Mouse (Mus musculus) midbrain, postnatal 0 days (tissue): ENCODE data around the gene Prdm13. TPM values are rescaled to one million over a fixed set of nuclear protein-coding genes. Genes with fewer than 3 reads are reported as not detected.

ENCODE experiments used
- ATAC-seq: fragments of 200-750 bp; cut with Nextera tagmentation; 2 replicates; pipeline ENCODE4 v1.8.0; 2017; ENCODE audit warnings: moderate number of reproducible peaks, mild to moderate bottlenecking, moderate TSS enrichment, moderate library complexity; ENCODE audit not compliant: low FRiP score
- DNase-seq: peaks from one replicate; pipeline ENCODE4 v3.0.0-alpha.2; 2015; ENCODE audit warnings: low spot score
- H3K27ac ChIP-seq: fragments of 300-500 bp; sonication (generic); 2 replicates; pipeline ENCODE4 v1.5.1; 2014; ENCODE audit warnings: low read depth, mild to moderate bottlenecking, low read length, mixed read lengths
- H3K27me3 ChIP-seq: fragments of 300-500 bp; sonication (generic); 2 replicates; pipeline ENCODE4 v1.6.1; 2014; ENCODE audit warnings: low read length, control low read depth, mixed read lengths; ENCODE audit not compliant: insufficient read depth
- H3K36me3 ChIP-seq: fragments of 300-500 bp; sonication (generic); 2 replicates; pipeline ENCODE4 v1.6.1; 2014; ENCODE audit warnings: low read length, control low read depth, mixed read lengths; ENCODE audit not compliant: insufficient read depth
- H3K4me1 ChIP-seq: fragments of 300-500 bp; sonication (generic); 2 replicates; pipeline ENCODE4 v1.6.1; 2014; ENCODE audit warnings: mild to moderate bottlenecking, control low read depth, antibody characterized with exemption, low read length, mixed read lengths; ENCODE audit not compliant: insufficient read depth
- H3K4me2 ChIP-seq: fragments of 300-500 bp; sonication (generic); 2 replicates; pipeline ENCODE4 v1.6.1; 2014; ENCODE audit warnings: low read depth, mild to moderate bottlenecking, low read length, mixed read lengths; ENCODE audit not compliant: poor library complexity, severe bottlenecking
- H3K4me3 ChIP-seq: fragments of 300-500 bp; sonication (generic); 2 replicates; pipeline ENCODE4 v1.5.1; 2014; ENCODE audit warnings: low read depth, mild to moderate bottlenecking, low read length, moderate library complexity
- H3K9ac ChIP-seq: fragments of 300-500 bp; sonication (generic); replicated peaks from 2 replicates; pipeline ENCODE4 v1.6.1; 2014; ENCODE audit warnings: mild to moderate bottlenecking, low read length, moderate library complexity, mixed read lengths; ENCODE audit not compliant: poor library complexity, severe bottlenecking
- H3K9me3 ChIP-seq: fragments of 300-500 bp; sonication (generic); 2 replicates; pipeline ENCODE4 v1.6.1; 2016; ENCODE audit warnings: low read length, control low read depth
- CTCF ChIP-seq: IDR thresholded peaks from 2 replicates; pipeline ENCODE4 v1.5.1; 2016; ENCODE audit warnings: antibody characterized with exemption, mild to moderate bottlenecking
- WGBS: fragments of 180-500 bp; shearing (Covaris S2); extraction: QIAGEN DNeasy Blood & Tissue Kit; methylation state at CpG from one replicate; pipeline ENCODE4 v1.1.7; 2014; 5-methylcytosine and 5-hydroxymethylcytosine counted together
- polyA plus RNA-seq: library from polyadenylated mRNA; unstranded; fragments of >200 nt; fragmentation: Nextera tagmentation; extraction: Ambion mirVana; gene quantifications from 2 replicates; pipeline ENCODE4 v1.2.1, GENCODE M21; 2015
- total RNA-seq: library from RNA; depleted of rRNA; stranded (reverse); fragments of >200 nt; gene quantifications from 2 replicates; pipeline ENCODE4 v1.2.3, GENCODE M21; 2014; rRNA removed

Prdm13 gene
- total RNA-seq = 0.76 and 2.7 TPM in 2 replicates
- polyA plus RNA-seq = 0.26 and 0.29 TPM in 2 replicates

GRCm38 (mm10) chr4:21685595-21686091 lies at the start of gene Prdm13:
TSS of gene Prdm13 (minus strand) at chr4:21685963.
- Histone ChIP-seq H3K4me3 (no peak within 1 kb of the TSS), H3K27me3 (peaks cover 85% of the 10 kb centered on the region), H3K4me2 (no peak within 1 kb of the TSS), H3K27ac (no peak within 1 kb of the TSS), H3K9ac (no peak within 1 kb of the TSS), H3K4me1 (0 out of 2 replicates have a peak, but pooled peaks cover 3% of the 10 kb centered on the region), H3K36me3 (no peaks in the 10 kb centered on the region), H3K9me3 (no peaks in the 10 kb centered on the region)
- ATAC-seq (0 out of 2 replicates have a peak, but pooled peaks have one; percentile 21), DNase-seq (peak; percentile 31)
- no peak for TF ChIP-seq CTCF
- WGBS = under 1% methylated on average over 37 of the region's 38 CpGs

DNA sequence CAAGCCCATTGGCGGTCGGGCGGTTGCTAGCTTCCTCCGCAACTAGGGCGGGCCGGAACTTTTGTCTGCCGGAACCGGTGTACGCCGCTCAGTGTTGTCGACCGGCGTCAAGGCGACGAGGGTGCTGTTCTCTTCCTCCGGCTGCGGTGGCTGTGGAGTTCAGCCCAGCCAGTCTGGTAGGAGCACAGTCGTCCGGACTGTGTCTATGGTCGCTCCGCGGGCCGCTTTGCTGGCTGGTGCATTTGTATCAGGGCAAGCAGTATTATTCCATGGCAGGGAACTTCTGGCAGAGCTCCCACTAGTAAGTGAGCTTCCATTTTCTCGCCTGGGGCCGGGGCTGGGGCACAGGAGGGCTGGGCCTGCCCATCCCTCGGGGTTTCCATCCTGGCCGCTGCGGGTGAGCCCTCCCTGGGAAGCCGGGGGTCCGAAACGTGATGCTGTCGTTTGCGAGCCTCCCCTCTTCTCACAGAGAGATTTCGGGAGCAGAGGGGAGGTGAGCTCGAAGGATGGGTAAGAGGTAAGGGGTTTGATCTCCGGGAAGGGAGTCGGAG lies 41.9 kb upstream of the Prdm13 start, which contains the start of gene Ccnc:
Gene Ccnc (plus strand): TSS at position 87 of the 551 bp plus-strand sequence.
- H3K4me3 ChIP-seq = peak within 1 kb of the TSS; percentile 89
- H3K27ac ChIP-seq = peak within 1 kb of the TSS; percentile 83
- TF ChIP-seq CTCF = no peak
- H3K36me3 ChIP-seq = no peaks in the 10 kb centered on the region
- H3K27me3 ChIP-seq = no peaks in the 10 kb centered on the region
- ATAC-seq (peak; percentile 97), DNase-seq (peak; percentile 97)
- H3K4me2 ChIP-seq = peak within 1 kb of the TSS; percentile 69
- peaks cover 7% of the 10 kb centered on the region; the same call in 1 of the 2 replicates for H3K4me1 ChIP-seq
- under 1% methylated on average over 37 of the region's 37 CpGs for WGBS
- peak within 1 kb of the TSS; percentile 93 for H3K9ac ChIP-seq
- H3K9me3 ChIP-seq = no peaks in the 10 kb centered on the region

DNA sequence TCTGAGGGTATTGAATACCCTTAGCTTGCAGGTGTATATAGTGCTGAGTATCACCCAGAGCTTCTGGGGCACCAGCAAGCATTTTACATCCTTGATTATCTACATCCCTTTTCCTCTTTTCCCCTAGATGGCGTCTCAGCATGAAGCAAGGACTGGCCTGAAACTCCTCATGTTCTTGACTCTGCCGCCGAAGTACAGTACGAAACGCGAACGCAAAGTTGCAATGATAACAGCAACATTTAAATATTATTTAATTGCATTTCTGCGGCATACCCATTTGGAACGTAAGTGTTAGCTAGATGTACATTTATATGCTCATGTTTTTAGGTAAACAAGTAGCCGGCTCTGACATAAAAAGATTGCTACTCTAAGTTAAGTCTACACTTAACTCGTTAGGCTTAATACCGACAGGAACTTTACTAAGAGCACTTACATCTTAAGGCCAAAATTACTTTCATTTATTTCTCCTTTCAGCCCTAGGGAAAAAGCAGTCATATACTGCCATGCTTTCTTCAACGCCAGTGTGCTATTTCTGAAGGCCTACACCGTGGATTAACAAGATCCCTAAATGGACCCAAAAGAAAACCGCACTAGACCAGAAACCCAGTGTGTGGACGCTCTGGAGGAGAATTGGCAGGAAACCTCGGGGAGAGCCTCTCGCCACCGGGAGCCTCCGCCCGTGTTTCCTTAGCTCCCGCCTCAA lies 41.3 kb upstream of the Prdm13 start:
- Histone ChIP-seq H3K27me3 (no peaks in the 10 kb centered on the region), H3K36me3 (no peaks in the 10 kb centered on the region), H3K4me2 (peak overlapping the region; percentile 69), H3K4me3 (peak overlapping the region; percentile 89), H3K9me3 (no peaks in the 10 kb centered on the region), H3K9ac (peak overlapping the region; percentile 93), H3K27ac (peak overlapping the region; percentile 83), H3K4me1 (peaks cover 7% of the 10 kb centered on the region; the same call in 1 of the 2 replicates)
- ATAC-seq (peak; percentile 77), DNase-seq (peak; percentile 80)
- under 1% methylated on average over 22 of the region's 22 CpGs for WGBS
- TF ChIP-seq CTCF = peak; percentile 84

DNA sequence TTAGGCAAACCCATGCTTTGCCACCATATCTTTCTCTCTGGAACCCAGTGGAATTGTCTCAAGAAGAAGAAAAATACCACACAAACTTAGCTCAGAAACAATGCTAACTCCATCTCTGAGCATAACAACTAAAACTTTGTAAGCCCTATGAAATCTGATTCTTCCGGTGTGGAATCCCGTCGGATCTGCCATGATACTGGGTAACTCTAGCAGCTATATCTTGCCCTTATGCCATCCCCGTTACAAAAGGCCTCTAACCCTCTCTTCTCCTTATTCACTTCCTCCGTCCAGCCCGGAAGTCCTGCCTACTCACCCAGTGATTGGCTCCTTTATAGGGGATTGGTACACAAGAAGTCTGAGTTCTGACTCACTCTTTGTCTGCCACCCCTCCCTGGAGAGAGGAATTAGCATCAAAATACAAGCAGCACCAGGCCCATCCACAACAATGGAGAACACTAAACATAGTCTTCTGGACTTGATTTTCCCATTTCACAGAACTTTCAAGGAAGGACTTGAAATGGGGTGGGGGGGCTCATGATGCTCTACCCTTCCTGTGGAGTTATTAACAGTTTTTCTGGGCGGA lies 37.1 kb upstream of the Prdm13 start:
- Histone ChIP-seq H3K27ac (no peak overlapping the region), H3K9ac (no peak overlapping the region), H3K4me1 (no peaks in the 10 kb centered on the region), H3K9me3 (no peaks in the 10 kb centered on the region), H3K27me3 (no peaks in the 10 kb centered on the region), H3K4me2 (no peak overlapping the region), H3K4me3 (no peak overlapping the region), H3K36me3 (no peaks in the 10 kb centered on the region)
- ATAC-seq (no peak), DNase-seq (no peak)
- TF ChIP-seq CTCF = no peak
- WGBS = 35% methylated on average over 7 of the region's 7 CpGs

GRCm38 (mm10) chr4:21712147-21712546 lies 26.4 kb upstream of the Prdm13 start:
- Histone ChIP-seq H3K4me3 (peak overlapping the region; percentile 23), H3K4me2 (peak overlapping the region; percentile 44), H3K9ac (no peak overlapping the region), H3K27ac (no peak overlapping the region), H3K27me3 (peaks cover 7% of the 10 kb centered on the region; the same call in 1 of the 2 replicates), H3K9me3 (no peaks in the 10 kb centered on the region), H3K4me1 (no peaks in the 10 kb centered on the region), H3K36me3 (no peaks in the 10 kb centered on the region)
- DNase-seq (peak; percentile 80), ATAC-seq (peak; percentile 47; the same call in 1 of the 2 replicates)
- no peak for TF ChIP-seq CTCF
- WGBS = 7% methylated on average over 13 of the region's 13 CpGs
